Mouse (Mus musculus) T-cell, adult 2 months (primary cell): ENCODE results near the gene Prkcb.
"Not testable (repeated sequence)": the region's sequence is repeated elsewhere in the genome, so short reads cannot be mapped to it uniquely, and the experiment has no call there.

ENCODE experiments used
- DNase-seq: peaks from one replicate; pipeline ENCODE4 v3.0.0; 2022; ENCODE audit warnings: low spot score

Prkcb gene

GRCm38 (mm10) chr7:122288605-122289242 lies at the start of gene Prkcb:
Gene Prkcb, plus strand, starts transcription at chr7:122288751.
- peak; percentile 88 for DNase-seq

- DNase-seq = no peak
Measured at GRCm38 (mm10) chr7:122238939-122239338, 49.6 kb upstream of the Prkcb start.

GRCm38 (mm10) chr7:122240413-122241119 lies 48.0 kb upstream of the Prkcb start:
- DNase-seq = no peak

- peak; percentile 55 for DNase-seq
Measured at GRCm38 (mm10) chr7:122242260-122242659, 46.3 kb upstream of the Prkcb start.

- DNase-seq = not testable (repeated sequence)
Measured at GRCm38 (mm10) chr7:122242744-122243143, 45.8 kb upstream of the Prkcb start.

GRCm38 (mm10) chr7:122244166-122244565 lies 44.4 kb upstream of the Prkcb start:
- DNase-seq = no peak

GRCm38 (mm10) chr7:122244584-122244983 lies 44.0 kb upstream of the Prkcb start:
- DNase-seq = no peak

GRCm38 (mm10) chr7:122245976-122246375 lies 42.6 kb upstream of the Prkcb start:
- no peak for DNase-seq

- DNase-seq = peak; percentile 20
Measured at GRCm38 (mm10) chr7:122247254-122247864, 41.2 kb upstream of the Prkcb start.

GRCm38 (mm10) chr7:122249321-122249821 lies 39.2 kb upstream of the Prkcb start:
- DNase-seq = no peak

GRCm38 (mm10) chr7:122251197-122252011 lies 37.1 kb upstream of the Prkcb start:
- peak; percentile 74 for DNase-seq

- no peak for DNase-seq
Measured at GRCm38 (mm10) chr7:122256722-122257121, 31.8 kb upstream of the Prkcb start.

GRCm38 (mm10) chr7:122258521-122258920 lies 30.0 kb upstream of the Prkcb start:
- DNase-seq = no peak

- DNase-seq = no peak
Measured at GRCm38 (mm10) chr7:122260055-122260602, 28.4 kb upstream of the Prkcb start.

- no peak for DNase-seq
Measured at GRCm38 (mm10) chr7:122268983-122269486, 19.5 kb upstream of the Prkcb start.

GRCm38 (mm10) chr7:122272334-122272733 lies 16.2 kb upstream of the Prkcb start:
- DNase-seq = no peak

- no peak for DNase-seq
Measured at GRCm38 (mm10) chr7:122279580-122279979, 9.0 kb upstream of the Prkcb start.

GRCm38 (mm10) chr7:122280334-122280733 lies 8.2 kb upstream of the Prkcb start:
- no peak for DNase-seq

- DNase-seq = no peak
Measured at GRCm38 (mm10) chr7:122282584-122282983, 6.0 kb upstream of the Prkcb start.

- DNase-seq = peak; percentile 60
Measured at GRCm38 (mm10) chr7:122287217-122287616, 1.3 kb upstream of the Prkcb start.

- DNase-seq = peak; percentile 53
Measured at GRCm38 (mm10) chr7:122289243-122290111, 926 bp downstream of the Prkcb start.
